In genomic region chr7:27249146-27249545, GRCm38 (mm10) we compare ENCODE assay signal across 10 mouse cellular contexts. TPM values are rescaled to one million over a fixed set of nuclear protein-coding genes. Genes with fewer than 3 reads are reported as not detected.
A peak's percentile ranks its signal among the peaks of the same experiment; 100 is the strongest.
DNase-seq lines count a peak whose midpoint lies in the region; ATAC-seq and TF ChIP-seq lines count a peak whose summit lies in the region.
"Had no signal": no experiment of that assay in that cellular context is flagged by ENCODE, and none has a peak within 500 bp of the region (broad histone marks: within the 10 kb centered on the region; RNA-seq: fewer than 3 reads in every experiment).

No protein-coding gene starts in this region.

- no peak for TF ChIP-seq EP300 in heart, adult 2 months (IDR thresholded peaks at IDR 0.05; ENCODE audit: insufficient read depth, low read depth, low read length)

- TF ChIP-seq CTCF in heart, adult 2 months (IDR thresholded peaks at IDR 0.05) = peak; percentile 67
- peak; percentile 20; the same call in 1 of the 2 replicates for TF ChIP-seq CTCF in cortical plate, adult 2 months (IDR thresholded peaks at IDR 0.05; ENCODE audit: extremely low read depth, insufficient read depth, low read length)
- TF ChIP-seq CTCF in small intestine, adult 2 months (IDR thresholded peaks at IDR 0.05; ENCODE audit: extremely low read depth, insufficient read length, insufficient replicate concordance, low read depth, low read length) = peak; percentile 45; the same call in 1 of the 2 replicates

- no peak overlapping the region for H3K9ac ChIP-seq in heart, adult 2 months (ENCODE audit: low read depth, low read length)
- H3K9ac ChIP-seq in neural tube, embryonic 15.5 days (replicated peaks) = no peak overlapping the region
- H3K9ac ChIP-seq: heart, embryonic 15.5 days had no signal

- DNase-seq in heart, adult 2 months = no peak
- DNase-seq in heart, adult 8-10 months (ENCODE audit: low spot score) = no peak
- peak; percentile 24 for DNase-seq in neural tube, embryonic 10.5 days (ENCODE audit: extremely low spot score, low spot score)
- DNase-seq in right cerebral cortex, postnatal 36 days (ENCODE audit: low spot score in 2 of 2) = no peak
- DNase-seq: layer of hippocampus, postnatal 36 days had no signal

- H3K4me2 ChIP-seq in neural tube, embryonic 15.5 days = no peak overlapping the region
- H3K4me2 ChIP-seq: heart, embryonic 15.5 days had no signal

- no peaks in the 10 kb centered on the region for H3K9me3 ChIP-seq in neural tube, embryonic 15.5 days (replicated peaks)
- H3K9me3 ChIP-seq: heart, embryonic 15.5 days had no signal

- H3K27me3 ChIP-seq in heart, adult 2 months (ENCODE audit: control insufficient read depth, insufficient read depth, low read length) = no peaks in the 10 kb centered on the region
- H3K27me3 ChIP-seq in neural tube, embryonic 15.5 days (replicated peaks) = no peaks in the 10 kb centered on the region
- no peaks in the 10 kb centered on the region for H3K27me3 ChIP-seq in small intestine, adult 2 months (ENCODE audit: control insufficient read depth, insufficient read depth, low read length)
- H3K27me3 ChIP-seq: heart, embryonic 15.5 days had no signal

- H3K36me3 ChIP-seq in heart, adult 2 months (ENCODE audit: control insufficient read depth, insufficient read depth, low read length) = no peaks in the 10 kb centered on the region
- peaks cover 44% of the 10 kb centered on the region for H3K36me3 ChIP-seq in neural tube, embryonic 15.5 days
- peaks cover 4% of the 10 kb centered on the region for H3K36me3 ChIP-seq in small intestine, adult 2 months (ENCODE audit: control insufficient read depth, insufficient read depth, low read length)

- intact Hi-C loops in heart, adult 2 months (cut with DNase I) = no loop called here

- WGBS in heart, adult 2 months = 93% methylated on average over 2 of the region's 2 CpGs
- WGBS in neural tube, embryonic 15.5 days = 93% methylated on average over 2 of the region's 2 CpGs
- 95% methylated on average over 2 of the region's 2 CpGs for WGBS in small intestine, adult 2 months

- no peaks in the 10 kb centered on the region for H3K79me2 ChIP-seq in heart, adult 2 months (replicated peaks; ENCODE audit: control insufficient read depth, insufficient read depth, low read length)

- no peak for TF ChIP-seq POLR2A in heart, adult 2 months (IDR thresholded peaks at IDR 0.05; ENCODE audit: insufficient read depth, low read depth, low read length)
- no peak for TF ChIP-seq POLR2A in cortical plate, adult 2 months (IDR thresholded peaks at IDR 0.05; ENCODE audit: extremely low read depth, insufficient read depth, low read length)
- TF ChIP-seq POLR2A in small intestine, adult 2 months (IDR thresholded peaks at IDR 0.05; ENCODE audit: low read depth, low read length) = no peak

- ATAC-seq in neural tube, embryonic 15.5 days (ENCODE audit: low FRiP score) = no peak
- no peak for ATAC-seq in monocyte, adult 5-6 weeks (replicated peaks; ENCODE audit: insufficient number of reproducible peaks, low FRiP score, low TSS enrichment, poor library complexity, severe bottlenecking)

- H3K27ac ChIP-seq in heart, adult 2 months = no peak overlapping the region
- no peak overlapping the region for H3K27ac ChIP-seq in neural tube, embryonic 15.5 days (replicated peaks)
- no peak overlapping the region for H3K27ac ChIP-seq in cortical plate, adult 2 months (ENCODE audit: insufficient read depth, low read length)
- no peak overlapping the region for H3K27ac ChIP-seq in small intestine, adult 2 months (ENCODE audit: insufficient read depth, low read depth, low read length)
- H3K27ac ChIP-seq: heart, embryonic 15.5 days had no signal

- no peaks in the 10 kb centered on the region for H3K4me1 ChIP-seq in heart, adult 2 months (ENCODE audit: control insufficient read depth, insufficient read depth, low read length)
- H3K4me1 ChIP-seq in neural tube, embryonic 15.5 days = no peaks in the 10 kb centered on the region
- H3K4me1 ChIP-seq in cortical plate, adult 2 months (ENCODE audit: control insufficient read depth, insufficient read depth, low read length) = no peaks in the 10 kb centered on the region
- no peaks in the 10 kb centered on the region for H3K4me1 ChIP-seq in small intestine, adult 2 months (ENCODE audit: control insufficient read depth, insufficient read depth, insufficient read length, low read length)

- H3K4me3 ChIP-seq in heart, adult 2 months = no peak overlapping the region
- H3K4me3 ChIP-seq in neural tube, embryonic 15.5 days (replicated peaks) = no peak overlapping the region
- H3K4me3 ChIP-seq in cortical plate, adult 2 months (ENCODE audit: insufficient read depth, low read length) = no peak overlapping the region
- H3K4me3 ChIP-seq in small intestine, adult 2 months (ENCODE audit: low read depth, low read length) = no peak overlapping the region
- H3K4me3 ChIP-seq: heart, embryonic 15.5 days had no signal

RNA-seq across cellular contexts. Expression of gene Numbl, which starts 9.1 kb away (rescaled TPM):
- total RNA-seq in heart, adult 2 months (2021) = 1 to 10 TPM; 3.7 to 6.1 TPM
- polyA plus RNA-seq in heart, adult 2 months (2012; rRNA removed) = 7.8 and 9.7 TPM in 2 replicates
- 1 to 10 TPM; 3.4 to 5.0 (median 4.1) TPM for total RNA-seq in heart, adult 8-10 months (2022)
- 47.7 and 60.7 TPM in 2 replicates for polyA plus RNA-seq in neural tube, embryonic 15.5 days (2015; fragmentation: Nextera tagmentation; extraction: Ambion mirVana)
- 108 TPM in 2 replicates for polyA plus RNA-seq in cortical plate, adult 2 months (2012; rRNA removed)
- polyA plus RNA-seq in small intestine, adult 2 months (2012; rRNA removed) = 8.3 and 9.0 TPM in 2 replicates
- 1.2 to 2.5 TPM (median 2.1 TPM) in 3 replicates for total RNA-seq in monocyte, adult 5-6 weeks (2017)

RNA-seq across cellular contexts. Expression of gene Coq8b, which starts 16.3 kb away (rescaled TPM):
- 1 to 10 TPM; 7.5 to 8.3 TPM for total RNA-seq in heart, adult 2 months (2021)
- 11.6 and 19.4 TPM in 2 replicates for polyA plus RNA-seq in heart, adult 2 months (2012; rRNA removed)
- total RNA-seq in heart, adult 8-10 months (2022) = 10 to 100 TPM in 2 of 4 experiments, 1 to 10 TPM in 2; 9.0 to 12.6 (median 10.1) TPM
- polyA plus RNA-seq in neural tube, embryonic 15.5 days (2015; fragmentation: Nextera tagmentation; extraction: Ambion mirVana) = 20.1 and 20.9 TPM in 2 replicates
- polyA plus RNA-seq in cortical plate, adult 2 months (2012; rRNA removed) = 30.6 and 31.8 TPM in 2 replicates
- 34.7 and 60.7 TPM in 2 replicates for polyA plus RNA-seq in small intestine, adult 2 months (2012; rRNA removed)
- 7.0 to 22.6 TPM (median 19.4 TPM) in 3 replicates for total RNA-seq in monocyte, adult 5-6 weeks (2017)

RNA-seq across cellular contexts. Expression of gene Itpkc, which starts 20.7 kb away (rescaled TPM):
- total RNA-seq in heart, adult 2 months (2021) = 1 to 10 TPM; 4.2 to 4.8 TPM
- 4.2 and 4.4 TPM in 2 replicates for polyA plus RNA-seq in heart, adult 2 months (2012; rRNA removed)
- total RNA-seq in heart, adult 8-10 months (2022) = 1 to 10 TPM; 4.6 to 6.2 (median 4.8) TPM
- polyA plus RNA-seq in neural tube, embryonic 15.5 days (2015; fragmentation: Nextera tagmentation; extraction: Ambion mirVana) = 5.9 and 6.1 TPM in 2 replicates
- polyA plus RNA-seq in cortical plate, adult 2 months (2012; rRNA removed) = 5.8 and 6.8 TPM in 2 replicates
- 15.3 and 44.6 TPM in 2 replicates for polyA plus RNA-seq in small intestine, adult 2 months (2012; rRNA removed)
- 6.7 to 9.7 TPM (median 9.1 TPM) in 3 replicates for total RNA-seq in monocyte, adult 5-6 weeks (2017)

RNA-seq across cellular contexts. Expression of gene Snrpa, which starts 53.1 kb away (rescaled TPM):
- total RNA-seq in heart, adult 2 months (2021) = 10 to 100 TPM; 40.6 to 41.3 TPM
- polyA plus RNA-seq in heart, adult 2 months (2012; rRNA removed) = 85.0 and 87.1 TPM in 2 replicates
- total RNA-seq in heart, adult 8-10 months (2022) = 10 to 100 TPM; 39.6 to 48.6 (median 47.4) TPM
- 176 and 193 TPM in 2 replicates for polyA plus RNA-seq in neural tube, embryonic 15.5 days (2015; fragmentation: Nextera tagmentation; extraction: Ambion mirVana)
- polyA plus RNA-seq in cortical plate, adult 2 months (2012; rRNA removed) = 175 and 176 TPM in 2 replicates
- polyA plus RNA-seq in small intestine, adult 2 months (2012; rRNA removed) = 73.2 and 138 TPM in 2 replicates
- total RNA-seq in monocyte, adult 5-6 weeks (2017) = 29.2 to 37.2 TPM (median 29.4 TPM) in 3 replicates

RNA-seq across cellular contexts. Expression of gene BC024978, which starts 53.6 kb away (rescaled TPM):
- total RNA-seq in heart, adult 2 months (2021) = 10 to 100 TPM; 14.2 TPM
- 11.3 and 13.9 TPM in 2 replicates for polyA plus RNA-seq in heart, adult 2 months (2012; rRNA removed)
- total RNA-seq in heart, adult 8-10 months (2022) = 10 to 100 TPM; 14.1 to 19.5 (median 15.8) TPM
- 3.4 TPM in 2 replicates for polyA plus RNA-seq in neural tube, embryonic 15.5 days (2015; fragmentation: Nextera tagmentation; extraction: Ambion mirVana)
- 14.9 and 15.2 TPM in 2 replicates for polyA plus RNA-seq in cortical plate, adult 2 months (2012; rRNA removed)
- polyA plus RNA-seq in small intestine, adult 2 months (2012; rRNA removed) = 6.4 and 9.5 TPM in 2 replicates
- 0.53 to 4.7 TPM (median 1.0 TPM) in 3 replicates for total RNA-seq in monocyte, adult 5-6 weeks (2017)
